Mouse (Mus musculus) liver, postnatal 0 days (tissue): ENCODE results near the gene Grsf1. TPM values are rescaled to one million over a fixed set of nuclear protein-coding genes. Genes with fewer than 3 reads are reported as not detected.

Experiments
- ATAC-seq: fragments of 200-750 bp; cut with Nextera tagmentation; 2 replicates; pipeline ENCODE4 v1.8.0; 2017; ENCODE audit warnings: mild to moderate bottlenecking, moderate library complexity
- DNase-seq: peaks from one replicate; pipeline ENCODE4 v3.0.0-alpha.2; 2016
- H3K27ac ChIP-seq: fragments of 300-500 bp; sonication (generic); 2 replicates; pipeline ENCODE4 v1.5.1; 2014; ENCODE audit warnings: antibody characterized with exemption, moderate library complexity, mild to moderate bottlenecking, low read depth
- H3K27me3 ChIP-seq: fragments of 300-500 bp; sonication (generic); 2 replicates; pipeline ENCODE4 v1.6.1; 2014; ENCODE audit warnings: low read length, control low read depth, mixed read lengths; ENCODE audit not compliant: insufficient read depth
- H3K36me3 ChIP-seq: fragments of 300-500 bp; sonication (generic); replicated peaks from 2 replicates; pipeline ENCODE4 v1.6.1; 2014; ENCODE audit warnings: mild to moderate bottlenecking, control low read depth, low read length, moderate library complexity, mixed read lengths; ENCODE audit not compliant: insufficient read depth
- H3K4me1 ChIP-seq: fragments of 300-500 bp; sonication (generic); 2 replicates; pipeline ENCODE4 v1.6.1; 2014; ENCODE audit warnings: antibody characterized with exemption, mild to moderate bottlenecking, control low read depth; ENCODE audit not compliant: insufficient read depth
- H3K4me2 ChIP-seq: fragments of 300-500 bp; sonication (generic); 2 replicates; pipeline ENCODE4 v1.6.1; 2014; ENCODE audit warnings: low read depth, mild to moderate bottlenecking, low read length, moderate library complexity, mixed read lengths
- H3K4me3 ChIP-seq: fragments of 300-500 bp; sonication (generic); 2 replicates; pipeline ENCODE4 v1.5.1; 2014; ENCODE audit warnings: low read depth, low read length
- H3K9ac ChIP-seq: fragments of 300-500 bp; sonication (generic); replicated peaks from 2 replicates; pipeline ENCODE4 v1.6.1; 2014; ENCODE audit warnings: mild to moderate bottlenecking, moderate library complexity
- H3K9me3 ChIP-seq: fragments of 300-500 bp; sonication (generic); 2 replicates; pipeline ENCODE4 v1.6.1; 2016; ENCODE audit warnings: mild to moderate bottlenecking, control low read depth, low read length, mixed read lengths
- CTCF ChIP-seq: sonication (generic); IDR thresholded peaks from 2 replicates; pipeline ENCODE4 v1.5.1; 2016; ENCODE audit warnings: antibody characterized with exemption, low read depth
- EP300 ChIP-seq: IDR thresholded peaks from 2 replicates; pipeline ENCODE4 v1.6.1; 2016; ENCODE audit warnings: antibody characterized with exemption, low read depth, mild to moderate bottlenecking
- WGBS: fragments of 180-500 bp; shearing (Covaris S2); extraction: QIAGEN DNeasy Blood & Tissue Kit; methylation state at CpG from one replicate; pipeline ENCODE4 v1.1.7; 2014; ENCODE audit not compliant: insufficient replicate concordance; 5-methylcytosine and 5-hydroxymethylcytosine counted together
- polyA plus RNA-seq: library from polyadenylated mRNA; unstranded; fragments of >200 nt; fragmentation: Nextera tagmentation; extraction: Ambion mirVana; gene quantifications from 2 replicates; pipeline ENCODE4 v1.2.1, GENCODE M21; 2015

The Grsf1 gene
- polyA plus RNA-seq, 1 experiment from 2014 or later, result 35.9 TPM

- Histone ChIP-seq H3K4me1 (no peaks in the 10 kb centered on the region; the same call in 1 of the 2 replicates), H3K9me3 (no peaks in the 10 kb centered on the region), H3K36me3 (peaks cover 57% of the 10 kb centered on the region), H3K4me2 (no peak overlapping the region), H3K9ac (no peak overlapping the region), H3K27me3 (no peaks in the 10 kb centered on the region), H3K27ac (no peak overlapping the region), H3K4me3 (no peak overlapping the region)
- no peak for ATAC-seq
- 77% methylated on average over 2 of the region's 2 CpGs for WGBS
- no peak for TF ChIP-seq CTCF
- no peak for TF ChIP-seq EP300
- no peak for DNase-seq
Measured at GRCm38 (mm10) chr5:88644901-88645300, 31.1 kb downstream of the Grsf1 start.

GRCm38 (mm10) chr5:88643491-88643890 is 32.5 kb downstream of the Grsf1 start:
- Histone ChIP-seq H3K27ac (no peak overlapping the region), H3K4me3 (no peak overlapping the region), H3K27me3 (no peaks in the 10 kb centered on the region), H3K9me3 (no peaks in the 10 kb centered on the region), H3K36me3 (peaks cover 49% of the 10 kb centered on the region), H3K4me2 (no peak overlapping the region), H3K9ac (no peak overlapping the region), H3K4me1 (no peaks in the 10 kb centered on the region; the same call in 1 of the 2 replicates)
- WGBS, result 84% methylated on average over 9 of the region's 9 CpGs
- no peak for DNase-seq
- ATAC-seq, result no peak
- TF ChIP-seq CTCF (no peak), EP300 (no peak)

GRCm38 (mm10) chr5:88642786-88643185 is 33.2 kb downstream of the Grsf1 start:
- DNase-seq, result peak; percentile 57
- Histone ChIP-seq H3K27ac (peak overlapping the region; percentile 55; the same call in 1 of the 2 replicates), H3K36me3 (peaks cover 42% of the 10 kb centered on the region), H3K27me3 (no peaks in the 10 kb centered on the region), H3K9ac (no peak overlapping the region), H3K4me2 (no peak overlapping the region), H3K4me3 (no peak overlapping the region), H3K9me3 (no peaks in the 10 kb centered on the region), H3K4me1 (no peaks in the 10 kb centered on the region; the same call in 1 of the 2 replicates)
- peak; percentile 85 for ATAC-seq
- WGBS, result 53% methylated on average over 9 of the region's 9 CpGs
- TF ChIP-seq CTCF (no peak), EP300 (no peak)

GRCm38 (mm10) chr5:88634076-88634475 is 41.9 kb downstream of the Grsf1 start:
- no peak overlapping the region for H3K4me2 ChIP-seq
- DNase-seq (no peak), ATAC-seq (no peak)
- H3K27me3 ChIP-seq, result no peaks in the 10 kb centered on the region
- TF ChIP-seq CTCF, result no peak
- no peak for TF ChIP-seq EP300
- H3K9me3 ChIP-seq, result no peaks in the 10 kb centered on the region
- H3K9ac ChIP-seq, result no peak overlapping the region
- H3K4me3 ChIP-seq, result no peak overlapping the region
- peaks cover 23% of the 10 kb centered on the region for H3K36me3 ChIP-seq
- H3K27ac ChIP-seq, result no peak overlapping the region
- no peaks in the 10 kb centered on the region for H3K4me1 ChIP-seq
- 84% methylated on average over 5 of the region's 5 CpGs for WGBS

GRCm38 (mm10) chr5:88632463-88632862 is 43.5 kb downstream of the Grsf1 start:
- Histone ChIP-seq H3K27me3 (no peaks in the 10 kb centered on the region), H3K4me2 (no peak overlapping the region), H3K4me3 (no peak overlapping the region), H3K27ac (no peak overlapping the region), H3K36me3 (peaks cover 19% of the 10 kb centered on the region), H3K9ac (no peak overlapping the region), H3K9me3 (no peaks in the 10 kb centered on the region), H3K4me1 (0 out of 2 replicates have a peak, but pooled peaks cover 2% of the 10 kb centered on the region)
- TF ChIP-seq CTCF, result no peak
- no peak for TF ChIP-seq EP300
- DNase-seq (peak; percentile 33), ATAC-seq (0 out of 2 replicates have a peak, but pooled peaks have one; percentile 5)
- WGBS, result 75% methylated on average over 9 of the region's 9 CpGs

GRCm38 (mm10) chr5:88631545-88631944 is 44.4 kb downstream of the Grsf1 start:
- H3K9ac ChIP-seq, result no peak overlapping the region
- no peak overlapping the region for H3K4me2 ChIP-seq
- ATAC-seq (no peak), DNase-seq (no peak)
- peaks cover 11% of the 10 kb centered on the region for H3K36me3 ChIP-seq
- no peak for TF ChIP-seq CTCF
- TF ChIP-seq EP300, result no peak
- 76% methylated on average over 5 of the region's 5 CpGs for WGBS
- 0 out of 2 replicates have a peak, but pooled peaks cover 2% of the 10 kb centered on the region for H3K4me1 ChIP-seq
- H3K4me3 ChIP-seq, result no peak overlapping the region
- no peaks in the 10 kb centered on the region for H3K9me3 ChIP-seq
- H3K27me3 ChIP-seq, result no peaks in the 10 kb centered on the region
- peak overlapping the region; percentile 35; the same call in 1 of the 2 replicates for H3K27ac ChIP-seq

GRCm38 (mm10) chr5:88630883-88631282 is 45.1 kb downstream of the Grsf1 start:
- Histone ChIP-seq H3K9ac (no peak overlapping the region), H3K27me3 (no peaks in the 10 kb centered on the region), H3K9me3 (no peaks in the 10 kb centered on the region), H3K27ac (peak overlapping the region; percentile 30), H3K4me1 (0 out of 2 replicates have a peak, but pooled peaks cover 2% of the 10 kb centered on the region), H3K4me2 (no peak overlapping the region), H3K4me3 (no peak overlapping the region), H3K36me3 (peaks cover 11% of the 10 kb centered on the region)
- peak; percentile 60 for ATAC-seq
- no peak for TF ChIP-seq CTCF
- TF ChIP-seq EP300, result no peak
- WGBS, result 33% methylated on average over 3 of the region's 3 CpGs
- peak; percentile 40 for DNase-seq
